Mouse (Mus musculus): ENCODE results near the gene Lgi2. TPM values are rescaled to one million over a fixed set of nuclear protein-coding genes. Genes with fewer than 3 reads are reported as not detected.
A peak's percentile ranks its signal among the peaks of the same experiment; 100 is the strongest.

Lgi2 gene
- polyA plus RNA-seq, 1 experiment from 2014 or later: 1.3 TPM

DNA sequence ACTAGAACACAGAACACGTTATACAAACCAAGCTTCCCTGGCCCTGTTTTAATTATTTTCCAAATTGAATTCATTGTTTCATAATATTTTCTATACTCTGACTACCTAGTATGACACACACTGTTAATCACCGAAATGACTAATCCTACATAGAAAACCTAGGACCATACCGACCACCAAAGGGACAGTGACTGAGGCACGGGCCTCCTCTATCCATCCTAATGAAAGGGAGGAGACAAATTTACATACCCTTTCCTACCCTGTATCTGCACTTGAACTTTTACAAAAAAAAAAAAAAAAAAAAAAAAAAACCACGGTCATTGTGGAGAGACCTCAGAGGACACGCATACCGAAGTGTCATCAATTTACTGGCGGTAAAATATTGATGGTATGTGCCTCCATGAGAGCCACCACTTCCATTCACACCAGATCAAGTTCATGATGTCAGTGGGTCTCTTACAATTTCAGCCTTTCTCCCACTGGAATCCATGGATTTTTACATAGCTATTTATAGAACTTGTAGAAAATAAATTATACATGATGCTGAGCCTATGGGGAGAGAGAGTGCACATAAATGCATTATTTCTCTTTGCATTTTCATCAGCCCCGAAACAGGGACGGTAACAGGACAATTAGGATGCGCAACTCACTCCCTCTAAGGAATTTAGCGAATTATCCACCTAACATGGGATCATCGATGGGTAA lies 15.5 kb downstream of the Lgi2 start:
- H3K27ac ChIP-seq (ENCODE audit: low read depth, low read length): no peak overlapping the region
- no peaks in the 10 kb centered on the region for H3K36me3 ChIP-seq (ENCODE audit: control insufficient read depth, insufficient read depth, low read length)
- WGBS: 86% methylated on average over 13 of the region's 13 CpGs
- H3K4me1 ChIP-seq (ENCODE audit: control insufficient read depth, insufficient read depth, low read length): no peaks in the 10 kb centered on the region
- H3K27me3 ChIP-seq (ENCODE audit: control insufficient read depth, insufficient read depth, low read length): no peaks in the 10 kb centered on the region
- no peaks in the 10 kb centered on the region for H3K9me3 ChIP-seq (ENCODE audit: control insufficient read depth, low read length)
- ATAC-seq (ENCODE audit: low FRiP score): peak; percentile 47
- H3K4me3 ChIP-seq (ENCODE audit: low read depth, low read length): no peak overlapping the region
- H3K9ac ChIP-seq (ENCODE audit: low read length): no peak overlapping the region
- H3K4me2 ChIP-seq: no peak overlapping the region
- no peak for DNase-seq (ENCODE audit: low spot score, missing footprints)

DNA sequence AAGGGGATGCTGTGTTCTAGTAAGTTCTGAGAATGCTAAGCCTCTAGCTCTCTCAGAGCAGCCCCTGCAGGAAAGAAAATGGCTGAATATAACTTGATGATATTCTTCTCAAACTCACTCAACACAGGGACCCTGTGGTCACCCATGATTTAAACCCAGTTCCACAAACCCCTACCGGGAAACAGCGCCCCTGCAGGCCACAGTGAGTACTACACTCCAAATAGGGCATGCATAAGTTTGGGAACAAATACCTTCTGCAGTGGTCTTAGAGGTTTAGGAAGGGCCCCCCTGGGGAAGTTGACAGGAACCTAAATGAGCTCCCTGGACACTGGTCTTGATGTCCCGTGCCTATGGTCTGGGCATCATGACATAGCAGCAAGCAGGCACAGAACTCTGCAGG lies 19.3 kb downstream of the Lgi2 start:
- Histone ChIP-seq H3K36me3 (ENCODE audit: control insufficient read depth, insufficient read depth, low read length) (no peaks in the 10 kb centered on the region), H3K27me3 (ENCODE audit: control insufficient read depth, insufficient read depth, low read length) (no peaks in the 10 kb centered on the region), H3K9me3 (ENCODE audit: control insufficient read depth, low read length) (no peaks in the 10 kb centered on the region), H3K9ac (ENCODE audit: low read length) (no peak overlapping the region), H3K27ac (ENCODE audit: low read depth, low read length) (no peak overlapping the region), H3K4me1 (ENCODE audit: control insufficient read depth, insufficient read depth, low read length) (no peaks in the 10 kb centered on the region), H3K4me2 (no peak overlapping the region), H3K4me3 (ENCODE audit: low read depth, low read length) (no peak overlapping the region)
- no peak for ATAC-seq (ENCODE audit: low FRiP score)
- DNase-seq (ENCODE audit: low spot score, missing footprints): peak; percentile 92
- 42% methylated on average over 3 of the region's 3 CpGs for WGBS

DNA sequence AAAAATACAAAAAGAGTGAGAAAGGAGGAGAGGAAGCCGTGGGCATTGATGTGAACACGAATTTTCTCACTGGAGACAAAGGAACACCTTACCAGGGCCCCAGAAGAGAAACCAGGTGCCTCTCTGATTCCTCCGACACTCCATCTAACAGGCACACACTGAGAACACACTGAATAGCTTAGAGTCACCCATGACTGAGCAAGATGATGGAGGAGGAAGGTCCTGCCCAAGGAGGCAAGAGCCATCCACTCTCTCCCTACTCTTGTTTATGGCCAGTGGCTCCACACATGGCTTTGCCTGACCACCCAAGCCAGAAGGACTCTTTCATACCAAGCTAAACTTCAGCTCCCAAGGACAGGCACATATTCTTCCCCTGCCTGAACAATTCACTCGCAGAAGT lies 22.5 kb downstream of the Lgi2 start:
- H3K9ac ChIP-seq (ENCODE audit: low read length): no peak overlapping the region
- no peak overlapping the region for H3K4me3 ChIP-seq (ENCODE audit: low read depth, low read length)
- no peaks in the 10 kb centered on the region for H3K36me3 ChIP-seq (ENCODE audit: control insufficient read depth, insufficient read depth, low read length)
- ATAC-seq (ENCODE audit: low FRiP score) (no peak), DNase-seq (ENCODE audit: low spot score, missing footprints) (no peak)
- no peak overlapping the region for H3K4me2 ChIP-seq
- H3K27me3 ChIP-seq (ENCODE audit: control insufficient read depth, insufficient read depth, low read length): no peaks in the 10 kb centered on the region
- no peaks in the 10 kb centered on the region for H3K4me1 ChIP-seq (ENCODE audit: control insufficient read depth, insufficient read depth, low read length)
- WGBS: 88% methylated on average over 4 of the region's 4 CpGs
- no peaks in the 10 kb centered on the region for H3K9me3 ChIP-seq (ENCODE audit: control insufficient read depth, low read length)
- no peak overlapping the region for H3K27ac ChIP-seq (ENCODE audit: low read depth, low read length)

DNA sequence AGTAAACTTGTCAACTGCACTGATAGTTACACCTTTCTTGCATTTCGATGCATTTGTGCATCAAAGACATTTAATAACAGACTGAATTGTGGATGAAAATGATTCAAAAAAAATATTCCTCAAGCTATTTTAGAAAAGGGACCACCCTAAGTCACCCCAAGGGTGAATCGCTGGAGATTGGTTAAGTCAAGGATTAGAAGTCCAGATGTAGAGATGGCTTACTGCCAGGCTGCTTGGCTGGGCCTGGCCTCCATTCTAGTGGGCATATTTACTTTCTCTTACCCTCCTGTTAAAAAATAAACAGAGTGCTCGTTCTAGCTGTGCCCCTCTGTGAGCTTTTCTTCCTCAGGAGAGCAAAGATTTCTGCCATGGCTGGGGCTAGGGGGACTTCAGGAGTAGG lies 26.1 kb downstream of the Lgi2 start:
- no peak overlapping the region for H3K9ac ChIP-seq (ENCODE audit: low read length)
- WGBS: 86% methylated on average over 3 of the region's 3 CpGs
- ATAC-seq (ENCODE audit: low FRiP score): no peak
- no peaks in the 10 kb centered on the region for H3K27me3 ChIP-seq (ENCODE audit: control insufficient read depth, insufficient read depth, low read length)
- no peaks in the 10 kb centered on the region for H3K36me3 ChIP-seq (ENCODE audit: control insufficient read depth, insufficient read depth, low read length)
- H3K27ac ChIP-seq (ENCODE audit: low read depth, low read length): no peak overlapping the region
- no peak overlapping the region for H3K4me2 ChIP-seq
- no peak overlapping the region for H3K4me3 ChIP-seq (ENCODE audit: low read depth, low read length)
- DNase-seq (ENCODE audit: low spot score, missing footprints): no peak
- H3K4me1 ChIP-seq (ENCODE audit: control insufficient read depth, insufficient read depth, low read length): no peaks in the 10 kb centered on the region
- H3K9me3 ChIP-seq (ENCODE audit: control insufficient read depth, low read length): no peaks in the 10 kb centered on the region

DNA sequence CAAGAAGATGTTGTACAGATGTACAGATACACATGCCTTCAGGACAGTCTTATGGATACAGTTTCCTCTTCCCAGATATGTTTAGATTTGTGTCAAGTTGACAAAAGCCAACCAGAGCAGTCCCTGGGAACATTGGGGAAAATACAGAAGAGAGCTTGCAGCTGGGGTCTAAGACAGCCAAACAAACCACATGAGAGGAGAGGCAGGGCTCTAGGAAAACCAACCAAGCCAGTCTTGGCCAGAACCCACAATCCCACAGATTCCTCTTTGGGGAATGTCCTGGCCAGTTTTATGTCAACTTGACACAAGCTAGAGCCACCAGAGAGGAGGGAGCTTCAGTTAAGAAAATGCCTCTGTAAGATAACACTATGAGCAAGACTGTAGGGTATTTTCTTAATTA lies 26.8 kb downstream of the Lgi2 start:
- DNase-seq (ENCODE audit: low spot score, missing footprints) (no peak), ATAC-seq (ENCODE audit: low FRiP score) (no peak)
- H3K27me3 ChIP-seq (ENCODE audit: control insufficient read depth, insufficient read depth, low read length): no peaks in the 10 kb centered on the region
- H3K36me3 ChIP-seq (ENCODE audit: control insufficient read depth, insufficient read depth, low read length): no peaks in the 10 kb centered on the region
- no peaks in the 10 kb centered on the region for H3K4me1 ChIP-seq (ENCODE audit: control insufficient read depth, insufficient read depth, low read length)
- H3K9ac ChIP-seq (ENCODE audit: low read length): no peak overlapping the region
- H3K4me3 ChIP-seq (ENCODE audit: low read depth, low read length): no peak overlapping the region
- no peak overlapping the region for H3K27ac ChIP-seq (ENCODE audit: low read depth, low read length)
- H3K4me2 ChIP-seq: no peak overlapping the region
- no peaks in the 10 kb centered on the region for H3K9me3 ChIP-seq (ENCODE audit: control insufficient read depth, low read length)

DNA sequence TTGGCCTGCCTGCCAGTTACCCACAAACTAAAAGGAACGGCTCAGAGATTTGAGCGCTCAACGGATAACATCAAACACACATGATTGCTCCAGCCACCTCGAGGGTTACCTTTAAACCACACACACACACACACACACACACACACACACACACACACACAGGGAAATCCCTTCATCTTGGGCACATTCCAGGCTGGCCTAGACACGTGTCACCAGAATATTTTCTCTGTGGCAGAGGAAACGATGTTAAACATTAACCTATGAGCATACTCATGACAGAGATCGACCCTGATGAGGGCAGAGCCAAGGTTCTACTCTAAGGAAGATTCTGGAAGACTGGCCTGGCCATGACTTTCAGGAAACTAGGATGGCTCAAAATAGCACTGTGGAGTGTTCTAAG lies 29.2 kb downstream of the Lgi2 start:
- WGBS: 84% methylated on average over 7 of the region's 7 CpGs

DNA sequence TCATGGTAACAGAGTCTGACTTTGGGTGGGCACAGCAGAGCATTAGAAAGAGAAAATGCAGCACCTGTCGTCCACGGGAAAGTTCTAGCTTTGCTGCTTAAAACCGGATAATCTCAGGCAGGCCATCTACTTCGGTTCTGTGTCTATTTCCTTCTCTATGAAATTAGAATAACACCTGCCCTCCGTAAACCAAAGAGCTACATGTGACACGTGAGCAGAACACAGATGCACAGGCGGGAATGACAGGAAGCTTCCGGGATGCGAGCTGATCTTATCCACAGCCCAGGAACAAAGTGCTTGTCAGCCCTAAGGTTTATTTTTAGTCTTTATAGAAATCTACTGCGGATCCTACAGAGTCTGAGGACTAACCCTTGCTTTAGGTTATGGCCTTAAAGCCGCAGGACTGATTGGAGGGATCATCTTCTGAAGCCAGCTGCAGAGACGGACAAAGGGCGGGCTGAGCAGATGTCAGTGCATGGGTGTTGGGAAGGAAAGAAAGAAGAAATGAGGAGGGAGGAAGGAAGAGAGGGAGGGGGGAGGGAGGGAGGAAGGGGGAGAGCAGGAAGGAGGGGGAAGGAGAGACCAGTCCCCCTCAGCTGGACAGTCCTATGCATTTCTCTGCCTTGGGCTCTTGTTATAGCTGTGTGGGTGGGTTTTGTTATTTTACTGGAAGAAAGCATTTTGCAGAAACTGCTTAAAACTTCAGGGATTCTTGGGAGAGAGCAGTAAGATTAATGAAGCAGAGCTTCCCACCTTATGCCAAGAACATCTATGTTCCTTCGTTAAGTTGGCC lies 31.3 kb downstream of the Lgi2 start:
- ATAC-seq (ENCODE audit: low FRiP score) (no peak), DNase-seq (ENCODE audit: low spot score, missing footprints) (peak; percentile 65)
- Histone ChIP-seq H3K27me3 (ENCODE audit: control insufficient read depth, insufficient read depth, low read length) (no peaks in the 10 kb centered on the region), H3K9ac (ENCODE audit: low read length) (no peak overlapping the region), H3K4me3 (ENCODE audit: low read depth, low read length) (no peak overlapping the region), H3K36me3 (ENCODE audit: control insufficient read depth, insufficient read depth, low read length) (no peaks in the 10 kb centered on the region), H3K4me2 (no peak overlapping the region), H3K27ac (ENCODE audit: low read depth, low read length) (no peak overlapping the region), H3K4me1 (ENCODE audit: control insufficient read depth, insufficient read depth, low read length) (no peaks in the 10 kb centered on the region), H3K9me3 (ENCODE audit: control insufficient read depth, low read length) (no peaks in the 10 kb centered on the region)
- WGBS: 78% methylated on average over 14 of the region's 14 CpGs

More for the DNA sequence above, 29.2 kb downstream of the Lgi2 start:
- Histone ChIP-seq H3K36me3 (ENCODE audit: control insufficient read depth, insufficient read depth, low read length) (no peaks in the 10 kb centered on the region), H3K27me3 (ENCODE audit: control insufficient read depth, insufficient read depth, low read length) (no peaks in the 10 kb centered on the region), H3K9me3 (ENCODE audit: control insufficient read depth, low read length) (no peaks in the 10 kb centered on the region), H3K27ac (ENCODE audit: low read depth, low read length) (no peak overlapping the region), H3K4me1 (ENCODE audit: control insufficient read depth, insufficient read depth, low read length) (no peaks in the 10 kb centered on the region), H3K4me3 (ENCODE audit: low read depth, low read length) (no peak overlapping the region), H3K9ac (ENCODE audit: low read length) (no peak overlapping the region), H3K4me2 (no peak overlapping the region)
- DNase-seq (ENCODE audit: low spot score, missing footprints): no peak
- no peak for ATAC-seq (ENCODE audit: low FRiP score)

DNA sequence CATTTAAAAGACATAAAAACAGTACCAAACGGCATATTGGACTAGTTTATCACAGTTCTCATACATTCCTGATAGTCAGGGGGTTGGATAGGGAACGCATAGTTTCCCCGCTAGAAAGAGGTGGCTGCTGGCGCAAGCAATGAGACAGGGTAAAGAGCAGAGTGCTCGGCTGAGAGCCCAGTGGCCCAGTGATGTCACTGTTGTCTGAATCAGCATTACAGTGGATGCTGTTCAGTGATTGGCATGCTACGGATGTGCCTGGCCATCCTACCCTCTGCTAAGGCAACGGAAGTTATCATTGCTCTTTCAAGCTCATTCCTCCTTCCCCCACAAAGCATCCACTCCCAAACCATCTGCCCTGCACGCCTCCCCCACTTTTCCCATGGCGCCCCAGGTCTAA lies 32.6 kb downstream of the Lgi2 start:
- Histone ChIP-seq H3K36me3 (ENCODE audit: control insufficient read depth, insufficient read depth, low read length) (no peaks in the 10 kb centered on the region), H3K27ac (ENCODE audit: low read depth, low read length) (no peak overlapping the region), H3K9ac (ENCODE audit: low read length) (no peak overlapping the region), H3K4me1 (ENCODE audit: control insufficient read depth, insufficient read depth, low read length) (no peaks in the 10 kb centered on the region), H3K4me2 (no peak overlapping the region), H3K4me3 (ENCODE audit: low read depth, low read length) (no peak overlapping the region), H3K27me3 (ENCODE audit: control insufficient read depth, insufficient read depth, low read length) (no peaks in the 10 kb centered on the region), H3K9me3 (ENCODE audit: control insufficient read depth, low read length) (no peaks in the 10 kb centered on the region)
- DNase-seq (ENCODE audit: low spot score, missing footprints) (peak; percentile 75), ATAC-seq (ENCODE audit: low FRiP score) (no peak)
- 91% methylated on average over 9 of the region's 9 CpGs for WGBS

DNA sequence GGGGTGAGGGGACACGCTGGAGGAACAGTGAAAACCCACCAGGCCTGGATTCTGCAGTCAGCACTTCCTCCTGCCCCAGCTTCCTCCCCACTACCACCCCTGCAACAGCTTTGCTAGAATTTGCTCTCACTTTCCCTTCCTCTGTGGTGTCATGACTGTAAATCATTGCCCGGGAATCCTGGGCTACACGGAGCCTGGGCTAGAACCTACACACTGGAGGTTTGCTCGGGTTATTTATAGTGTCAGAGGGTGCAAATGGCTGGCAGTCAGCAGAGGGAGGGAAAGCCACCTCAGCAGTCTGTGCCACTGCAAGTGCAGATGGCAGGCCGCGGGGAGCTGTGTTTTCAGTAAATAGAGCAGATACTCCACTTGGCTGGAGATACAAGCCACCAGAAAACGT lies 37.7 kb downstream of the Lgi2 start:
- Histone ChIP-seq H3K27me3 (ENCODE audit: control insufficient read depth, insufficient read depth, low read length) (no peaks in the 10 kb centered on the region), H3K9ac (ENCODE audit: low read length) (no peak overlapping the region), H3K27ac (ENCODE audit: low read depth, low read length) (no peak overlapping the region), H3K4me1 (ENCODE audit: control insufficient read depth, insufficient read depth, low read length) (no peaks in the 10 kb centered on the region), H3K9me3 (ENCODE audit: control insufficient read depth, low read length) (no peaks in the 10 kb centered on the region), H3K36me3 (ENCODE audit: control insufficient read depth, insufficient read depth, low read length) (no peaks in the 10 kb centered on the region), H3K4me3 (ENCODE audit: low read depth, low read length) (no peak overlapping the region), H3K4me2 (no peak overlapping the region)
- ATAC-seq (ENCODE audit: low FRiP score) (no peak), DNase-seq (ENCODE audit: low spot score, missing footprints) (peak; percentile 47)
- 70% methylated on average over 7 of the region's 7 CpGs for WGBS

All from midbrain, embryonic 11.5 days (tissue).